Mouse (Mus musculus): ENCODE measurements around the gene 4930518I15Rik.

- no peak for TF ChIP-seq CTCF (IDR thresholded peaks at IDR 0.05; ENCODE audit: insufficient read depth, low read depth, low read length)
- no peak for TF ChIP-seq POLR2A (IDR thresholded peaks at IDR 0.05; ENCODE audit: insufficient read depth, low read depth, low read length)
Observed at GRCm38 (mm10) chr2:156834336-156834735, 23.4 kb downstream of the 4930518I15Rik start.

Data from olfactory bulb, adult 2 months (tissue).